Mouse (Mus musculus) liver, adult 2 months (tissue): Measurements from ENCODE around the gene Gpr62.

Experiments
- CTCF ChIP-seq: fragments of 200-500 bp; IDR thresholded peaks from 2 replicates; pipeline ENCODE4 v1.5.1; 2011; ENCODE audit warnings: low read depth, low read length, control low read depth
- POLR2A ChIP-seq: fragments of 200-500 bp; IDR thresholded peaks from 2 replicates; pipeline ENCODE4 v1.6.1; 2011; ENCODE audit warnings: low read length, control low read depth; ENCODE audit not compliant: insufficient read depth; ENCODE audit errors: extremely low read depth

GRCm38 (mm10) chr9:106444836-106445235 lies 20.9 kb downstream of the Gpr62 start:
- TF ChIP-seq CTCF: no peak
- no peak for TF ChIP-seq POLR2A
